Mouse (Mus musculus) ES-E14 (cell line): ENCODE data around the gene C530008M17Rik. TPM values are rescaled to one million over a fixed set of nuclear protein-coding genes. Genes with fewer than 3 reads are reported as not detected.
"Not testable (repeated sequence)": the region's sequence is repeated elsewhere in the genome, so short reads cannot be mapped to it uniquely, and the experiment has no call there.

Experiments
- DNase-seq: peaks from one replicate; pipeline ENCODE4 v3.0.0-alpha.2; 2013; ENCODE audit warnings: low read depth, low spot score
- H3K27ac ChIP-seq: 2 replicates; pipeline ENCODE4 v1.5.1; 2012; ENCODE audit warnings: low read depth, mild to moderate bottlenecking, low read length, moderate library complexity, mixed read lengths; ENCODE audit not compliant: poor library complexity, insufficient read depth, severe bottlenecking
- H3K36me3 ChIP-seq: 2 replicates; pipeline ENCODE4 v1.6.1; 2012; ENCODE audit warnings: mild to moderate bottlenecking, low read length, moderate library complexity, mixed read lengths; ENCODE audit not compliant: control insufficient read depth, poor library complexity, insufficient read depth, severe bottlenecking
- H3K4me1 ChIP-seq, 2 experiments: fragments of 150-350 bp in 1 of 2; sonication (generic) in 1 of 2; 2 replicates each; pipeline ENCODE4 v1.6.1; 2012; ENCODE audit warnings: low read length in 2 of 2, mild to moderate bottlenecking in 1 of 2, mixed read lengths in 1 of 2; ENCODE audit not compliant: control insufficient read depth in 2 of 2, insufficient read depth in 2 of 2, poor library complexity in 1 of 2
- H3K4me3 ChIP-seq, 2 experiments: fragments of 150-350 bp in 1 of 2; sonication (generic) in 1 of 2; 2 replicates each; pipeline ENCODE4 v1.5.1; 2012; ENCODE audit warnings: low read length in 2 of 2, low read depth in 1 of 2, mild to moderate bottlenecking in 1 of 2, mixed read lengths in 1 of 2; ENCODE audit not compliant: insufficient read depth in 1 of 2, poor library complexity in 1 of 2, severe bottlenecking in 1 of 2
- H3K9ac ChIP-seq: 2 replicates; pipeline ENCODE4 v1.6.1; 2012; ENCODE audit warnings: low read depth, mild to moderate bottlenecking, low read length, mixed read lengths; ENCODE audit not compliant: poor library complexity, insufficient read depth, severe bottlenecking
- H3K9me3 ChIP-seq: fragments of 150-350 bp; sonication (generic); 2 replicates; pipeline ENCODE4 v1.6.1; 2012; ENCODE audit warnings: low read depth, mild to moderate bottlenecking, low read length; ENCODE audit not compliant: control insufficient read depth, insufficient read depth
- CHD2 ChIP-seq: IDR thresholded peaks from 2 replicates; pipeline ENCODE4 v1.6.1; 2014; ENCODE audit warnings: mild to moderate bottlenecking, low read depth, low read length, inconsistent platforms
- HCFC1 ChIP-seq: IDR thresholded peaks from 2 replicates; pipeline ENCODE4 v1.6.1; 2012; ENCODE audit warnings: low read length, inconsistent platforms, borderline replicate concordance; ENCODE audit not compliant: insufficient read depth
- MAFK ChIP-seq: IDR thresholded peaks from 2 replicates; pipeline ENCODE4 v1.6.1; 2014; ENCODE audit warnings: mild to moderate bottlenecking, low read depth, low read length, inconsistent platforms; ENCODE audit not compliant: insufficient read depth
- ZC3H11A ChIP-seq: IDR thresholded peaks from 2 replicates; pipeline ENCODE4 v1.6.1; 2012; ENCODE audit warnings: low read depth, mild to moderate bottlenecking, inconsistent platforms, low read length, borderline replicate concordance
- ZNF384 ChIP-seq: IDR thresholded peaks from 2 replicates; pipeline ENCODE4 v1.6.1; 2012; ENCODE audit warnings: low read depth, low read length, inconsistent platforms
- in situ Hi-C, 2 experiments: fragments of 600-800 bp; cut with MboI; formaldehyde crosslinking; loops; one replicate each; pipeline ENCODE4 v1.15.1; 2025; ENCODE audit warnings: low sequenced_read_pairs in 2 of 2, inconsistent platforms in 1 of 2; ENCODE audit not compliant: unreplicated experiment in 2 of 2
- total RNA-seq: library from RNA; depleted of rRNA; stranded (reverse); fragments of 300-350 nt; gene quantifications from 2 replicates; pipeline ENCODE4 v1.2.3, GENCODE M21; 2012

The C530008M17Rik gene
- total RNA-seq, 1 experiment = 1.1 TPM

GRCm38 (mm10) chr5:76905405-76906154, 249.3 kb downstream of the C530008M17Rik start, which contains the start of gene Aasdh:
TSS of gene Aasdh (minus strand) at chr5:76905514.
- Histone ChIP-seq H3K4me1 (peaks cover 2 to 4% of the 10 kb centered on the region in 2 experiments; a peak in 1 of 4 replicates), H3K9me3 (no peaks in the 10 kb centered on the region), H3K27ac (peak within 1 kb of the TSS; percentile 67), H3K9ac (peak within 1 kb of the TSS; percentile 94), H3K4me3 (peak within 1 kb of the TSS; percentile 79 to 85), H3K36me3 (no peaks in the 10 kb centered on the region; the same call in 1 of the 2 replicates)
- TF ChIP-seq CHD2 = no peak
- no peak for TF ChIP-seq MAFK
- peak; percentile 86 for TF ChIP-seq HCFC1
- TF ChIP-seq ZC3H11A = no peak
- DNase-seq = peak; percentile 90
- in situ Hi-C loops = no loop called here

- H3K4me3 ChIP-seq = peak overlapping the region; percentile 79 to 85
- H3K27ac ChIP-seq = peak overlapping the region; percentile 67; the same call in 1 of the 2 replicates
- no peaks in the 10 kb centered on the region; the same call in 1 of the 2 replicates for H3K36me3 ChIP-seq
- H3K9ac ChIP-seq = peak overlapping the region; percentile 94
- H3K4me1 ChIP-seq = peaks cover 2 to 4% of the 10 kb centered on the region in 2 experiments; a peak in 2 of 4 replicates
- in situ Hi-C loops = no loop called here
- H3K9me3 ChIP-seq = no peaks in the 10 kb centered on the region
- DNase-seq = no peak
- TF ChIP-seq ZC3H11A = no peak
- no peak for TF ChIP-seq MAFK
- no peak for TF ChIP-seq ZNF384
- no peak for TF ChIP-seq HCFC1
- TF ChIP-seq CHD2 = no peak
Observed at GRCm38 (mm10) chr5:76906155-76906499, 249.8 kb downstream of the C530008M17Rik start.

- H3K36me3 ChIP-seq = peaks cover 7% of the 10 kb centered on the region
- H3K9ac ChIP-seq = no peak overlapping the region
- no peak for DNase-seq
- H3K9me3 ChIP-seq = no peaks in the 10 kb centered on the region
- in situ Hi-C loops = no loop called here
- TF ChIP-seq MAFK = no peak
- 0 out of 2 replicates have a peak, but pooled peaks have one; percentile 44 for TF ChIP-seq CHD2
- no peak for TF ChIP-seq HCFC1
- TF ChIP-seq ZNF384 = no peak
- TF ChIP-seq ZC3H11A = no peak
- H3K4me3 ChIP-seq = no peak overlapping the region
- peaks cover 2 to 4% of the 10 kb centered on the region in 2 experiments; a peak in 2 of 4 replicates for H3K4me1 ChIP-seq
- H3K27ac ChIP-seq = peak overlapping the region; percentile 66; the same call in 1 of the 2 replicates
Observed at GRCm38 (mm10) chr5:76910807-76911206, 254.5 kb downstream of the C530008M17Rik start.

- TF ChIP-seq ZNF384 = peak; percentile 65; the same call in 1 of the 2 replicates
- not testable (repeated sequence) for H3K27ac ChIP-seq
Observed at GRCm38 (mm10) chr5:76912522-76912921, 256.2 kb downstream of the C530008M17Rik start.

More at GRCm38 (mm10) chr5:76912522-76912921, 256.2 kb downstream of the C530008M17Rik start:
- H3K4me1 ChIP-seq, H3K9me3 ChIP-seq, in situ Hi-C loops, H3K36me3 ChIP-seq, H3K4me3 ChIP-seq, DNase-seq, H3K9ac ChIP-seq: not testable (repeated sequence)
